Mouse (Mus musculus) liver, postnatal 0 days (tissue): ENCODE results near the gene Abhd6. TPM values are rescaled to one million over a fixed set of nuclear protein-coding genes. Genes with fewer than 3 reads are reported as not detected.

Experiments
- ATAC-seq: fragments of 200-750 bp; cut with Nextera tagmentation; 2 replicates; pipeline ENCODE4 v1.8.0; 2017; ENCODE audit warnings: mild to moderate bottlenecking, moderate library complexity
- DNase-seq: peaks from one replicate; pipeline ENCODE4 v3.0.0-alpha.2; 2016
- H3K27ac ChIP-seq: fragments of 300-500 bp; sonication (generic); 2 replicates; pipeline ENCODE4 v1.5.1; 2014; ENCODE audit warnings: antibody characterized with exemption, moderate library complexity, mild to moderate bottlenecking, low read depth
- H3K27me3 ChIP-seq: fragments of 300-500 bp; sonication (generic); 2 replicates; pipeline ENCODE4 v1.6.1; 2014; ENCODE audit warnings: low read length, control low read depth, mixed read lengths; ENCODE audit not compliant: insufficient read depth
- H3K36me3 ChIP-seq: fragments of 300-500 bp; sonication (generic); replicated peaks from 2 replicates; pipeline ENCODE4 v1.6.1; 2014; ENCODE audit warnings: mild to moderate bottlenecking, control low read depth, low read length, moderate library complexity, mixed read lengths; ENCODE audit not compliant: insufficient read depth
- H3K4me1 ChIP-seq: fragments of 300-500 bp; sonication (generic); 2 replicates; pipeline ENCODE4 v1.6.1; 2014; ENCODE audit warnings: antibody characterized with exemption, mild to moderate bottlenecking, control low read depth; ENCODE audit not compliant: insufficient read depth
- H3K4me2 ChIP-seq: fragments of 300-500 bp; sonication (generic); 2 replicates; pipeline ENCODE4 v1.6.1; 2014; ENCODE audit warnings: low read depth, mild to moderate bottlenecking, low read length, moderate library complexity, mixed read lengths
- H3K4me3 ChIP-seq: fragments of 300-500 bp; sonication (generic); 2 replicates; pipeline ENCODE4 v1.5.1; 2014; ENCODE audit warnings: low read depth, low read length
- H3K9ac ChIP-seq: fragments of 300-500 bp; sonication (generic); replicated peaks from 2 replicates; pipeline ENCODE4 v1.6.1; 2014; ENCODE audit warnings: mild to moderate bottlenecking, moderate library complexity
- H3K9me3 ChIP-seq: fragments of 300-500 bp; sonication (generic); 2 replicates; pipeline ENCODE4 v1.6.1; 2016; ENCODE audit warnings: mild to moderate bottlenecking, control low read depth, low read length, mixed read lengths
- CTCF ChIP-seq: sonication (generic); IDR thresholded peaks from 2 replicates; pipeline ENCODE4 v1.5.1; 2016; ENCODE audit warnings: antibody characterized with exemption, low read depth
- EP300 ChIP-seq: IDR thresholded peaks from 2 replicates; pipeline ENCODE4 v1.6.1; 2016; ENCODE audit warnings: antibody characterized with exemption, low read depth, mild to moderate bottlenecking
- WGBS: fragments of 180-500 bp; shearing (Covaris S2); extraction: QIAGEN DNeasy Blood & Tissue Kit; methylation state at CpG from one replicate; pipeline ENCODE4 v1.1.7; 2014; ENCODE audit not compliant: insufficient replicate concordance; 5-methylcytosine and 5-hydroxymethylcytosine counted together
- polyA plus RNA-seq: library from polyadenylated mRNA; unstranded; fragments of >200 nt; fragmentation: Nextera tagmentation; extraction: Ambion mirVana; gene quantifications from 2 replicates; pipeline ENCODE4 v1.2.1, GENCODE M21; 2015

The Abhd6 gene
- polyA plus RNA-seq, 1 experiment from 2014 or later, result 34.0 TPM

GRCm38 (mm10) chr14:7962626-7963025, 40.1 kb upstream of the Abhd6 start:
- TF ChIP-seq CTCF (no peak), EP300 (no peak)

DNA sequence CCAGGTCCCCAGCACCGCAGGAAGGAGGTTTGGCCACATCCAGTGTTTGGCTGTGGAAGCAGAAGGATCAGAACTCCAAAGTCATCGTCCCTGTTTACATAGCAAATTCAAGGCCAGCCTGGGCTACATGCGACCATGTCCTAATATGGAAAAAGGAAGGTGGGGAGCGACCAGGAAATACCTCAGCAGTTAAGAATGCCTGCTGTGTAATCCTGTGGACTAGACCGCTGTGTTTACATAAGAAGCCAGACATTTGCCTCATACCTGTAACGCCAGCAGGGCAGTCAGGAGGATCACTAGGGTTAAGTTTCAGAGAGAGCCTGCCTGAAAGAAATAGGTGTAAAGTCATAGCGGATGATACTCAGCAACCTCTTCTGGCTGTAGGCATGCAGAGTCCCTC, 39.5 kb upstream of the Abhd6 start:
- H3K27me3 ChIP-seq, result no peaks in the 10 kb centered on the region
- H3K9ac ChIP-seq, result no peak overlapping the region
- ATAC-seq (peak; percentile 61), DNase-seq (no peak)
- no peak overlapping the region for H3K27ac ChIP-seq
- H3K9me3 ChIP-seq, result no peaks in the 10 kb centered on the region
- TF ChIP-seq EP300 (no peak), CTCF (no peak)
- no peak overlapping the region for H3K4me3 ChIP-seq
- H3K4me1 ChIP-seq, result no peaks in the 10 kb centered on the region
- 46% methylated on average over 7 of the region's 7 CpGs for WGBS
- H3K36me3 ChIP-seq, result no peaks in the 10 kb centered on the region
- no peak overlapping the region for H3K4me2 ChIP-seq

More at GRCm38 (mm10) chr14:7962626-7963025, 40.1 kb upstream of the Abhd6 start:
- Histone ChIP-seq H3K9me3 (no peaks in the 10 kb centered on the region), H3K4me3 (no peak overlapping the region), H3K4me2 (no peak overlapping the region), H3K4me1 (no peaks in the 10 kb centered on the region), H3K9ac (no peak overlapping the region), H3K27me3 (no peaks in the 10 kb centered on the region), H3K36me3 (no peaks in the 10 kb centered on the region), H3K27ac (no peak overlapping the region)
- 70% methylated on average over 2 of the region's 2 CpGs for WGBS
- DNase-seq (no peak), ATAC-seq (no peak)

DNA sequence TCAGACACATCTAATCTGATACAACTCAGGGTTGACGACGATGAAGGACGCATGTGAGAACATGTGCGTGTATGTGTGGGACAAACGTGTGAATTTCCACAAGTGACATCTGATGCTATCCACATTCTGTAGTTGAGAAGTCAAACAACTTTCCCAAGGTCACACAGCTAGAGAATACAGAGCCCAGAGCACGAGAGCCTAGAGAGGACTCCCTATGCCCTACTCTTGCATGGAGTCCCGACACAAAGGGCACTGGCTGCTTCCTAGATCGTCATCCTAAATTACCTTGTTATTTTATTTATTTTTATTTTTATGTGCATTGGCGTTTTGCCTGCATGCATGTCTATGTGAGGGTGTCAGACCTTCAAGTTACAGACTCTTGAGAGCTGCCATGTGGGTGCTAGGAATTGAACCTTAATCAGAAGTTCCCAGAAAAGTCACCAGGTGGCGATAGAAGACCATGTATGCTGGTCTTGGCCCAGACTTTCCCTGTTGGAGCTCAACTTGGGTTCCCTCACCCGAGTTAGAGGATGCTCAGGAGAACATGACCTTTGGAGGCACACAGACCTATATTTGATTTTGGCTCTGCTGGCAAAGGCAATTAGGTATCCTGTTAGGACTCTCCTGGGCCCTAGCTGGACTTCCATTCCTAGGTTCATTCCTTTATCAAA, 38.3 kb upstream of the Abhd6 start:
- no peak overlapping the region for H3K4me2 ChIP-seq
- 52% methylated on average over 11 of the region's 11 CpGs for WGBS
- H3K4me3 ChIP-seq, result no peak overlapping the region
- ATAC-seq (peak; percentile 74), DNase-seq (peak; percentile 69)
- no peaks in the 10 kb centered on the region for H3K9me3 ChIP-seq
- TF ChIP-seq CTCF, result peak; percentile 88
- TF ChIP-seq EP300, result 0 out of 2 replicates have a peak, but pooled peaks have one; percentile 35
- no peak overlapping the region for H3K9ac ChIP-seq
- H3K27me3 ChIP-seq, result no peaks in the 10 kb centered on the region
- H3K4me1 ChIP-seq, result no peaks in the 10 kb centered on the region
- no peaks in the 10 kb centered on the region for H3K36me3 ChIP-seq
- H3K27ac ChIP-seq, result no peak overlapping the region

GRCm38 (mm10) chr14:7971889-7972493, 30.7 kb upstream of the Abhd6 start:
- DNase-seq, result no peak
- no peak overlapping the region for H3K9ac ChIP-seq
- no peak overlapping the region for H3K27ac ChIP-seq
- ATAC-seq, result no peak
- WGBS, result 41% methylated on average over 10 of the region's 10 CpGs
- no peaks in the 10 kb centered on the region; the same call in 1 of the 2 replicates for H3K4me1 ChIP-seq
- no peaks in the 10 kb centered on the region for H3K9me3 ChIP-seq
- H3K36me3 ChIP-seq, result no peaks in the 10 kb centered on the region
- no peak for TF ChIP-seq EP300
- no peak for TF ChIP-seq CTCF
- no peaks in the 10 kb centered on the region for H3K27me3 ChIP-seq
- H3K4me2 ChIP-seq, result no peak overlapping the region
- no peak overlapping the region for H3K4me3 ChIP-seq

GRCm38 (mm10) chr14:7974643-7975042, 28.1 kb upstream of the Abhd6 start:
- H3K4me2 ChIP-seq, result no peak overlapping the region
- peak; percentile 56 for ATAC-seq
- no peak overlapping the region for H3K9ac ChIP-seq
- 43% methylated on average over 1 of the region's 1 CpGs for WGBS
- TF ChIP-seq EP300 (no peak), CTCF (no peak)
- H3K4me1 ChIP-seq, result no peaks in the 10 kb centered on the region; the same call in 1 of the 2 replicates
- no peak for DNase-seq
- H3K4me3 ChIP-seq, result no peak overlapping the region
- H3K27ac ChIP-seq, result no peak overlapping the region
- no peaks in the 10 kb centered on the region for H3K9me3 ChIP-seq
- no peaks in the 10 kb centered on the region for H3K27me3 ChIP-seq
- no peaks in the 10 kb centered on the region for H3K36me3 ChIP-seq

GRCm38 (mm10) chr14:7975177-7975576, 27.5 kb upstream of the Abhd6 start:
- Histone ChIP-seq H3K9ac (no peak overlapping the region), H3K27me3 (no peaks in the 10 kb centered on the region), H3K9me3 (no peaks in the 10 kb centered on the region), H3K4me1 (no peaks in the 10 kb centered on the region; the same call in 1 of the 2 replicates), H3K4me3 (no peak overlapping the region), H3K4me2 (no peak overlapping the region), H3K27ac (no peak overlapping the region), H3K36me3 (no peaks in the 10 kb centered on the region)
- DNase-seq (no peak), ATAC-seq (0 out of 2 replicates have a peak, but pooled peaks have one; percentile 17)
- 79% methylated on average over 6 of the region's 6 CpGs for WGBS
- TF ChIP-seq EP300, result no peak
- no peak for TF ChIP-seq CTCF
